Mouse (Mus musculus) left cerebral cortex, postnatal 14 days (tissue): ENCODE results near the gene Zfp39. TPM values are rescaled to one million over a fixed set of nuclear protein-coding genes. Genes with fewer than 3 reads are reported as not detected.
A peak's percentile ranks its signal among the peaks of the same experiment; 100 is the strongest.

ENCODE experiments used
- DNase-seq, 2 experiments: peaks; one replicate each; pipeline ENCODE4 v3.0.0; 2021 to 2022; ENCODE audit warnings: low spot score in 2 of 2, mixed read lengths in 1 of 2
- intact Hi-C: fragments of 180-260 bp; cut with DNase I; formaldehyde crosslinking; loops from one replicate; pipeline ENCODE4 v1.15.1; 2025
- total RNA-seq, 2 experiments: library from RNA; stranded (reverse); gene quantifications; 2 replicates each; pipeline ENCODE4 v1.2.3; 2021

Zfp39 gene
- total RNA-seq, 2 experiments from 2014 or later, result 8.7 to 9.0 TPM

GRCm38 (mm10) chr11:58927790-58928651 lies 24.0 kb upstream of the Zfp39 start:
- intact Hi-C loops, result no loop called here

DNA sequence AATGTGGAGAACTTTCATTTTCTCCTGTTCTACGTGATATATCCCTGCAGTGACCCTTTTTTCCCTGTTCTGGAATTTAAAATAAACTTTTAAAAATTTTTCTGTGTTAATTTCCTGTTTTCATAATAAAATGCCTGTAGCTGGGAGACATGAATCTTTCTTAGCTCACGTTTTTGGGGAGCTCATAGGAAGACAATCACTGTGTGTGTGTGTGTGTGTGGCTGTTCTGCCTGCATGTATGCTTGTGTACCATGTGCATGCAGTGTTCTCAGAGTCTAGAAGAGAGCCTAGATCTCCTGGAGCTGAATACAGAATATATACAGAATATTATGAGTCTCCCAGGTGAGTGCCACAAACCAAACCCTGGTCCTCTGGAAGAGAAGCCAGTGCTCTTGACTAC lies 23.0 kb upstream of the Zfp39 start:
- no peak for DNase-seq
- intact Hi-C loops, result no loop called here

More at GRCm38 (mm10) chr11:58927790-58928651, 24.0 kb upstream of the Zfp39 start:
- DNase-seq, result peak; percentile 50 to 69

GRCm38 (mm10) chr11:58926651-58927050 lies 22.6 kb upstream of the Zfp39 start:
- intact Hi-C loops, result no loop called here
- no peak for DNase-seq

DNA sequence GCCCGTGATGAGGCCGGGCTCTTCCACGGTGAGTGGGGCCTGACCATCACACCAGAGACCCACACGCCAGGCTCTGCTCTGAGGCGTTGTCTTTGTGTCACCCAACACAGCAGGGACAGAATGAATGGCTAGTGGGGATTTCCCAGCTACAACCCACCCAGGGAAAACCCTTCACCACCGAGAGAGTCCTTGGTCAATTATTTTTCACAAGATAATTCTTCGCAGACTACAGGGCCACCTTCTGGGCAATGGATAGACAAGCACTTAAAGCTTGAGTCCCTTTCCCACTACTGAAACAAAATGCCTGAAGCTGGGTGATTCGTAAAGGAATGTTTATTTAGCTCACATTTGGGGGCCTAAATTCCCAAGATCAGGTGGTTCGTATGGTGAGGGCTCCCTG lies 18.4 kb upstream of the Zfp39 start:
- intact Hi-C loops, result no loop called here
- DNase-seq, result no peak

DNA sequence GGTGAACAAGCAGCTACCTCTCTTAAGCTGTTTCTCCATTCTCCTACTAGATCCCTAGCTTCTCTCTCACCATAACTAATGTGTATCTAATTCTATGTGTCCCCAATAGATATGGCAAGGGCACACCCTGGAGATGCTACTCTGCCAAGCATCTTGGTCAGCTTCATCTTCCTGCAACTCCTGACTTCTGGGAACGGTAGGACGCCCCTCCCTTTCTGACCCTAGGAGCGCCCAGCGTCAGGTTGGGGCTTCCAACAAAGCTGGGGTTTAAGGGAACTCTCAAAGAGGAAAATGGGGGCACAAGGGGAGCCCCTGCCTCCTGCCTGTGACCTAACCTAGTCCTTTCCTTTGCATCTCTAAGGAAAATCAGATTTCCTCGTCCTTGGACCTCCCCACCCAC lies 14.7 kb upstream of the Zfp39 start:
- no peak for DNase-seq
- intact Hi-C loops, result no loop called here

DNA sequence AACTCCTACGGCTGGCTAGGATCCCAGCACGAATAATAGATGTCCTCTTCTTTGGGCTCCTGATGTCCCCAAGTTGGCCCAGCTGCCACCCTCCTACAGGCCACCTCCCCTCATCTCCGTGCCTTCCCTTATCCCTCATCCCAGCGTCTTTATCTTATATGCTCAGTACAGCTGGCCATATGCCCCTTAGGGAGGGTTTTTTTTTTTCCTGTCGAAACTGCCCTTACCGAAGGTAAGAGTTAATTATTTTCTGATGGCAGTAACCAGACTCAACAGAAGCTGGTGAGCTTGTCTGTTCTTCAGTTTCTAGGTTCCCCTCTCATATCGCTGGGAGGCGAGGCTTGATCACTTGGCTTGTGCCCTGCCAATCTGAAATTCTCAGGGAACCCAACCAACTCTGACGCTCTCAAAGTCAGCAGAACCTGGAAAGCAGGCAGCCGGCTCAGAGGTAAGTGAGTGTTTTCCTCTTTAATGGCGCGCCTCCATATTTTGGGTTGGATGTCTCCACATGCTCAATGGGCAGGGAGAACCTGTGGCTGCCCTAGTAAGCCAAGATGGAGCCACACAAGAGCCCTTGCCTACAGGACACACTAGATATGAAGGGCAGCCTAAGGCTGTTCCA lies 13.8 kb upstream of the Zfp39 start, which contains the start of gene Btnl10:
Gene Btnl10 (plus strand): TSS at position 164 of the 622 bp plus-strand sequence.
- no peak for DNase-seq
- intact Hi-C loops, result no loop called here

GRCm38 (mm10) chr11:58916879-58917744 lies 13.1 kb upstream of the Zfp39 start:
- intact Hi-C loops, result no loop called here
- peak in 1 of 2 experiments; percentile 26 for DNase-seq

GRCm38 (mm10) chr11:58914461-58915028 lies 10.5 kb upstream of the Zfp39 start:
- intact Hi-C loops, result no loop called here
- DNase-seq, result no peak

DNA sequence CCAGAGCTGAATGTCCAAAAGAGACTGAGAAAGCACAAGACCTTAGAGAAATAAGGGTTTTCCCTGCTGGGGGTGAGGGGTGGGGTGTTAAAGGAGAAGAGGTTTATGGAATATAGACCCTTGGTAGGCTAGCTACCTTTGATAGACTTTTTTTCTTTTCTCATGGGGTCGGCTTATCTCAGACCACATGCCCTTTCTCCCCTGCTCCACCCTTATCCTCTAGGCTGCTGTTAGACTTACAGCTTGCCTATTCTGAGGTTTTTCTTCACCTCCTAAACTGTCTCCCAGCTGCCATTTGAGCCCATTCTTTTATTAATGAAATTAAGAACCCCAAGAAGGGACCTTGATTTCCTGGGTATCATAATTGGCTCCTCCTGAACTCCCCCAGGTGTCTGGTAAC lies 9.8 kb upstream of the Zfp39 start:
- DNase-seq, result no peak
- intact Hi-C loops, result no loop called here

GRCm38 (mm10) chr11:58904838-58905237 lies 813 bp upstream of the Zfp39 start:
- DNase-seq, result peak in 1 of 2 experiments; percentile 35
- intact Hi-C loops, result no loop called here

- no peak for DNase-seq
- intact Hi-C loops, result no loop called here
Observed at GRCm38 (mm10) chr11:58904410-58904718, 339 bp upstream of the Zfp39 start.

- DNase-seq, result no peak
- intact Hi-C loops, result no loop called here
Observed at GRCm38 (mm10) chr11:58901080-58901479, 2.9 kb downstream of the Zfp39 start.

- no peak for DNase-seq
- intact Hi-C loops, result no loop called here
Observed at GRCm38 (mm10) chr11:58897485-58897884, 6.5 kb downstream of the Zfp39 start.

DNA sequence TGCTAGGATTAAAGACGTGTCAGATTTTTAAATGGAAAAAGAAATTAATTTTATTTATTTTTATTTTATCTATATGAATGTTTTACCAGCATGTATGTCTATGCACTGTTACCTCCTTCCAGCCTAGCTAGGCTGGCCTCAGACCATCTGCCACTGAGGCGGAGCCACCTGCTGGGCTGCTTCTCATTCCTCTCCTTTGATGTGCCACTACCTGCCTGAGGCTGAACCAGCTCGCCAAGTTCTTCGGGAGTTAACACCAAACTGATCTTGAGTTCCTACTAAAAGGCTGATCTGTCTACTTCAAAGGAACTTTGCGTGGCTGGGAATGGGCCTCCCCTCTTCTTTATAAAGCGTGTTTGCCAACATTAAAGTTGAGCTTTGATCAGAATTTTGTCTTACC lies 9.6 kb downstream of the Zfp39 start:
- intact Hi-C loops, result no loop called here
- no peak for DNase-seq

- DNase-seq, result no peak
- intact Hi-C loops, result no loop called here
Observed at GRCm38 (mm10) chr11:58890511-58890910, 13.5 kb downstream of the Zfp39 start.

- intact Hi-C loops, result no loop called here
- no peak for DNase-seq
Observed at GRCm38 (mm10) chr11:58883756-58884155, 20.3 kb downstream of the Zfp39 start.

GRCm38 (mm10) chr11:58870961-58871360 lies 33.1 kb downstream of the Zfp39 start:
- DNase-seq, result no peak
- intact Hi-C loops, result no loop called here

DNA sequence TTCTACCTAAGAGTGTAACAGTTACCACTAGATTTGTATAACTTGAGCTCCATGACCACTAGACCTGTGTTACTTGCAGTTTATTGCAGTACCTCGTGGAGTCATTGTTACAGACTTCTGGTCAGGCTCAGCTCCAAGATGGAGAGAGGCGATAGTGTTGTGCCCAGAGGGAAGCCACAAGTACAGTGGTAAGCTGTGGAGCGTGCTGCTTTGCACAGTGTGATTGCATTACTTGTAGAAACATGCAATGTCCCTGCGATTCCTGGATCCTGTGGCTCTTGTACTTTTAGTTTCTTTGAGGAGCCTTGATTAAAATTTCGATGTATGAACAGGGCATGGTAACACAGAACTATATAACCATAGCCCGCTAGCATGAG lies 36.1 kb downstream of the Zfp39 start:
- DNase-seq, result no peak
- intact Hi-C loops, result no loop called here

DNA sequence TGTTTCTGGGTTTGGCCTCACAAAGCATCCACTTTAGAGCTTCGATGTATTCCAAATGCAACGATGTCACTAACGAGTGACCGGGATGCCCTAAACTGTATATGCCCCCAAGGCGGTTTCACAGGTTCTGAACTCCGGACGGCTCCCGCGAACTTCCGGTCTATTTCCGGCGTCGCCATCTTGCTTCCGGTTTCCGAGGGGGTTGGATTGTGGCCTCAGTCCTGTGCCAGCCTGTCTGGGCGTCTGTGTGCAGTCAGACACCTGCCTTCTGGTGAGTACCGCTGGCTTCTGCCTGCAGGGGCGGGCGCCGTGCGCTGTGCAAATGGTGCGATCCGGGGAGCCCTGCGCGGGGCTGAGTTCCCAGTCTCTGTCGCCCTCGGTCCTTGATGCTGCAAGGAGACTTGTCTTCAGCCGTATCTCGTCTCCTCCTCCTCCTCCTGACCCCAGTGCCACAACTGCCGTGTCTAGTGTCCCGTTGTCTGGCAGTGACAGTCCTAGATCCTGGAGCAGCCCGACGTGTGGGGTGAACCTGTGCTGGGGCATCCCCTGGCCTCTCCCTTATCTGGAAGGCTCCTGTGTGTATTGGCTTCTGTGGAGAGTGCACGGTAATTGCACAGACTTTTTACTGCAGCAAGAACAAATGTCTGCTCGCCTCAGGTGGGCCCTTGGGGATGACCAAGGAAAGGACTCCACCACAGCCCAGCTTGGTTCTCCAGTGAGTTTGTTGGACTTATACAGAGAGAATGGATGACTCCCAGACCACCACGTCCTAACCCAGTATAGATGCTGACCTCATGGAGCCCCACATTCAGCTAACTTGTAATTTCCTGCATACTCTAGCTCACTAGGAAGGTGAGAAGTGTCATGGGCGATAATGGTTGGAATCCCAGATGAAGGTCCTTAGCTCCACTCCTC lies 36.7 kb downstream of the Zfp39 start, which contains the start of gene 2810021J22Rik:
Gene 2810021J22Rik (plus strand): TSS at position 178 of the 915 bp plus-strand sequence.
- DNase-seq, result peak; percentile 65 to 82
- intact Hi-C loops, result no loop called here
